Mouse (Mus musculus) bone marrow, adult 2 months (tissue): ENCODE results near the gene Axdnd1. TPM values are rescaled to one million over a fixed set of nuclear protein-coding genes. Genes with fewer than 3 reads are reported as not detected.

Source experiments
- H3K27ac ChIP-seq: fragments of 200-500 bp; 2 replicates; pipeline ENCODE4 v1.5.1; 2012; ENCODE audit warnings: low read depth, mild to moderate bottlenecking, control low read depth, inconsistent platforms, low read length; ENCODE audit not compliant: control insufficient read depth, poor library complexity, insufficient read depth
- H3K4me1 ChIP-seq: fragments of 200-500 bp; 2 replicates; pipeline ENCODE4 v1.6.1; 2011; ENCODE audit warnings: low read length; ENCODE audit not compliant: control insufficient read depth, insufficient read depth
- H3K4me3 ChIP-seq: fragments of 200-500 bp; replicated peaks from 2 replicates; pipeline ENCODE3; 2011; ENCODE audit warnings: mild to moderate bottlenecking, low read depth, low read length, control low read depth; ENCODE audit not compliant: control insufficient read depth
- CTCF ChIP-seq: fragments of 200-500 bp; IDR thresholded peaks from 2 replicates; pipeline ENCODE4 v1.5.1; 2011; ENCODE audit warnings: low read length, control low read depth; ENCODE audit not compliant: control insufficient read depth, insufficient read depth
- POLR2A ChIP-seq: fragments of 200-500 bp; IDR thresholded peaks from 2 replicates; pipeline ENCODE4 v1.6.1; 2011; ENCODE audit warnings: low read depth, mild to moderate bottlenecking, control low read depth, low read length, borderline replicate concordance; ENCODE audit not compliant: control insufficient read depth
- WGBS: fragments of 180-500 bp; shearing (Covaris S2); methylation state at CpG from one replicate; pipeline ENCODE4 v1.1.7; 2018; 5-methylcytosine and 5-hydroxymethylcytosine counted together
- polyA plus RNA-seq: library from polyadenylated mRNA; stranded (reverse); fragments of >200 nt; gene quantifications from 2 replicates; pipeline ENCODE4 v1.2.4, GENCODE M21; 2011; ENCODE audit warnings: low replicate concordance; ENCODE audit not compliant: missing spikeins, insufficient read depth, insufficient read length

Gene Axdnd1
- polyA plus RNA-seq, 1 experiment = 1.6 TPM

DNA sequence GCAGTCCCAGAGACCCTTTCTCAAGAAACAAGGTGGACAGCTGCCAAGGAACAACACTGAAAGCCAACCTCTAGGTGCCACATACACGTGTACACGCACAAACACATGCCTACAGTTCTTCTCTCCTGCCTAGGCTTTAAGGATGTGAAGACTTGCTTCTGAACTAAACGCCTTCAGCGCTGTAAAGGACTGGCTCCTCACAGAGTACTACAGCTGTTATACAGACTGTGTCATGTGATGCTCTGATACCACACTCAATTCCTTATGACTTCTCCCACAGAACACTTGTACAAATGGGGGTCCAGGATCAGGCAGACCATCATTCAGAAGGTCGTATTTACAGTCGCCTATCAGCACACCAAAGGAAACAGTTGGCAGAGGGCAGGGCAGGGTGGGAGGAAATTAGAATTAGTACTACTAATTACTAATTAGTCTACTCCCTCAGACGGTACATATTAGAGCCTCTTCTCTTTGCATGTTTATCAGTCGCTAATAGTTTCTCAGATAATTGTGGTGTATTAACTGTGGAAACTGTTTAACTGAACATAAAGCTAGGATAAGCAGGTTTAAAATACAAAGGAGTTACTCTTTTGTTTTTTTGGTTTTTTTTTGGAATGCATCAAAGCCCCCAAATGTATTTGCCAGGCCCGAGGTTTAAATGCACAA lies 132.3 kb downstream of the Axdnd1 start:
- no peaks in the 10 kb centered on the region for H3K4me1 ChIP-seq
- 71% methylated on average over 9 of the region's 9 CpGs for WGBS
- H3K4me3 ChIP-seq = no peak overlapping the region
- H3K27ac ChIP-seq = no peak overlapping the region
- TF ChIP-seq POLR2A (no peak), CTCF (no peak)

- Histone ChIP-seq H3K4me3 (no peak overlapping the region), H3K27ac (no peak overlapping the region), H3K4me1 (no peaks in the 10 kb centered on the region)
- TF ChIP-seq POLR2A (no peak), CTCF (no peak)
- WGBS = 32% methylated on average over 5 of the region's 5 CpGs
Measured at GRCm38 (mm10) chr1:156285541-156285896, 135.4 kb downstream of the Axdnd1 start.

DNA sequence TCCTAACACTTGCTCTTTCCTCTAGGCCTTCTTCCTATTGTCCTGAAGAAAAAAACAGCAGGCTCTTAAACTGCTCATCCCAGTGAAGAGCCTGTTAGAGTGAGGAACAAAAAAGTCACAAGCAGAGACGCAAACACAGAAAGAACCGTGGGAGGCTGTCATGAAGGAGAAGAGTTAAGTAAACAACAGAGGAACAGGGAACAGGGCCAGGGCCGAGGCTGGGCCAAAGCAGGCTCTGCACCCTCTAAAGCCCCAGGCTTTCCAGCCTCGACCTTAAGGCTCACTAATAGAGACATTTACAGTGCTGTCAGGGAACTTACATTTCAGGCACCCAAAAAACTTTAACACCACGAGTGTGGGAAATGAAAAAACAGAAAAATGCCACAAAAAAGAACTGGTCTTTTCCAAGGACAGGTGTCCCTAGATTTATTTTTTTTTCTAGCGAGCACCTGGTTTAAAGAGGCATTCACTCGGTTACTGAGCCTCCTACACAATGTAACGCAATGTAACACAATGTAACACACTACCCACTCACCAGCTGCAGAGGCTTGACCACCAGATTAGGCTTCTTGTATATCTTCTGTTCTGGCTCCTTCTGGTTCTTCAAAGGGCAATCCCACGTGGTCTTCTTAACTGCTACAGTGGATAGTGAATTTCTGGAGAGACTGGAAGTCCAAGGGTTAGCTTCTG lies 136.0 kb downstream of the Axdnd1 start:
- no peak for TF ChIP-seq POLR2A
- no peak for TF ChIP-seq CTCF
- 37% methylated on average over 9 of the region's 9 CpGs for WGBS
- H3K4me3 ChIP-seq = no peak overlapping the region
- no peak overlapping the region for H3K27ac ChIP-seq
- no peaks in the 10 kb centered on the region for H3K4me1 ChIP-seq

DNA sequence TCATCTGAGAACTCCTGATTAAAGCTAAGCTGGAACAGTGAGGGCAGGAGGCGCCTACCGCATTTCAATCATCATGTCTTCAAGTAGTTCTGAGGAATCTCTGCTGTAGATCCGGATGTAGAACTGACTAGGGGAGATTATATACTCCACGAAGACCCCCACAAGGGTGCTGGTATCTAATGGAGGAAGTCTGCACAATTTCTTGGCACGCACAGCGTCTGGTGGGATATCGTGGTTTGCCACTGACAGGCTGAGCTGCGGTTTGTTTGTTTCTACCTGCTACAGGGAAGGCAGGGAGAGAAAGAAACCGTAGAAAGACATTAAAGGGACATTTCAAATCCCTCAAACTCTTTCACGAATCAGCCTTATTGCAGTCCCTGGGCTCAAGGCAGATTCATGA lies 136.8 kb downstream of the Axdnd1 start:
- Histone ChIP-seq H3K27ac (no peak overlapping the region), H3K4me1 (no peaks in the 10 kb centered on the region), H3K4me3 (no peak overlapping the region)
- TF ChIP-seq CTCF = no peak
- TF ChIP-seq POLR2A = no peak
- WGBS = 11% methylated on average over 10 of the region's 10 CpGs

GRCm38 (mm10) chr1:156280131-156280530 lies 140.8 kb downstream of the Axdnd1 start:
- WGBS = 55% methylated on average over 7 of the region's 7 CpGs
- no peak overlapping the region for H3K4me3 ChIP-seq
- TF ChIP-seq POLR2A (no peak), CTCF (no peak)
- no peak overlapping the region for H3K27ac ChIP-seq
- H3K4me1 ChIP-seq = no peaks in the 10 kb centered on the region

DNA sequence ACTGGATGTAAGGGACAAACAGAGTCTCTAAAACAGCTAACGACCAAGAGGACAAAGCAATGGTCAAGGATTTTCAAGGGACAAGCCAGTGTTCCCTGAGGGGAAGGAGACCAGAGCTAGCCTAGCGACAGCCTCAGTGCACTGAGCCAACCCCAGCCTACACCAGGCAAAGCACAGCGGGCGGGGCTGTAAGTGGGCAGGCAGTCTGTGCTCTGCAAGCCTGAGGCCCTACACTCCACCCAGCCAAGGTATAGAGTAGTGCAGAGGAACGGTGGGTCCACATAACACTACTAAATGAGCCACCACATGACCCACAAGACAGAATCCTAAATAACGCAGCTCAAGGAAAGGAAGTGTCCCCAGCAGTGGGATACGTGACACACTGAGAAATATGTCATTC lies 147.3 kb downstream of the Axdnd1 start:
- TF ChIP-seq CTCF (no peak), POLR2A (no peak)
- WGBS = 72% methylated on average over 7 of the region's 7 CpGs
- no peak overlapping the region for H3K4me3 ChIP-seq
- no peaks in the 10 kb centered on the region for H3K4me1 ChIP-seq
- no peak overlapping the region for H3K27ac ChIP-seq

Other genes with a start within 250 kb of the Axdnd1 start
- gene Fam163a, start 216.1 kb downstream of the Axdnd1 start, polyA plus RNA-seq = not detected in 2 replicates
- not detected in 2 replicates for gene Tdrd5, start 117.5 kb downstream of the Axdnd1 start, polyA plus RNA-seq
- not detected in 2 replicates for gene Nphs2, start 110.4 kb downstream of the Axdnd1 start, polyA plus RNA-seq
- gene Gm2000, start 55.1 kb downstream of the Axdnd1 start, polyA plus RNA-seq = 1,276 and 2,147 TPM in 2 replicates
- 4.2 and 14.6 TPM in 2 replicates for gene Soat1, start 53.2 kb upstream of the Axdnd1 start, polyA plus RNA-seq
- gene Gm10031, start 102.9 kb upstream of the Axdnd1 start, polyA plus RNA-seq = 1.2 and 2.5 TPM in 2 replicates
- 2.5 and 8.7 TPM in 2 replicates for gene Abl2, start 137.6 kb upstream of the Axdnd1 start, polyA plus RNA-seq